Mouse (Mus musculus): Measurements from ENCODE around the gene Slc25a20.

Slc25a20 gene

GRCm38 (mm10) chr9:108732462-108732861 lies 70.6 kb downstream of the Slc25a20 start:
- no peak for DNase-seq (ENCODE audit: inconsistent age in 2 of 2, low spot score in 1 of 2)

Measured in adrenal gland, adult (tissue).